Mouse (Mus musculus): ENCODE measurements around the gene Peg12. TPM values are rescaled to one million over a fixed set of nuclear protein-coding genes. Genes with fewer than 3 reads are reported as not detected.

Peg12 gene
- total and polyA plus RNA-seq, 3 experiments, result not detected

DNA sequence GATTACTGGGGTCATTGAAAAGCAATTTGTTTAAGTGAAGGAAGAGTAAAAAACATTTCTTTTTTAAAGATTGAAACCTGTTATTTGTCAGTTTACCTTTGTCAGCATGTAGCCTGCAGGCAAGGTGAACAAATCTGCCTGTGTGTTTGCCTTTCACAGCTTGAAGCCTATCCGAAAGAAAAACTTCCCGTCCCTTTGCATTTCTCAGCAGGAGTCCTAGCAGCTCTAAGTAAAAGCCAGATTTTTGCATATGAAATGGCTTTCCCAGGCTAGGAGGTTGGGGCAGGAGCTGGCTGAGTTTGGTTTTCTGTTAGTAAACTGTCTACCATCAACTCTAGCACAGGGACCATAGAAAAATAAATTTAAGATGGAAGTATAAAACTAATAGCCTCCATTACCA is 12.0 kb downstream of the Peg12 start:
- Histone ChIP-seq H3K4me2 (ENCODE audit: insufficient read depth, low read depth, poor library complexity, severe bottlenecking) (no peak overlapping the region), H3K27ac (ENCODE audit: insufficient read depth, low read depth) (no peak overlapping the region), H3K4me3 (replicated peaks in 1 of 3; ENCODE audit: low read depth in 2 of 3, low read length in 2 of 3, poor library complexity in 1 of 3) (no peak overlapping the region), H3K36me3 (replicated peaks in 1 of 2; ENCODE audit: control insufficient read depth in 1 of 2, insufficient read depth in 1 of 2, low read length in 1 of 2) (no peaks in the 10 kb centered on the region), H3K9ac (ENCODE audit: insufficient read depth, low read depth) (no peak overlapping the region), H3K27me3 (replicated peaks) (no peaks in the 10 kb centered on the region), H3K79me2 (replicated peaks; ENCODE audit: control insufficient read depth, extremely low read depth, insufficient read depth, poor library complexity, severe bottlenecking) (no peaks in the 10 kb centered on the region), H3K4me1 (ENCODE audit: control insufficient read depth in 1 of 2, insufficient read depth in 2 of 2) (no peaks in the 10 kb centered on the region), H3K9me3 (replicated peaks; ENCODE audit: low read length) (peaks cover 25% of the 10 kb centered on the region)
- dilution Hi-C loops (cut with MboI; ENCODE audit: extremely low pct_ligation_motif_present, extremely low pct_unique_long_range_greater_than_20kb, low sequenced_read_pairs), result no loop called here
- no peak for DNase-seq (ENCODE audit: extremely low read depth)
- in situ Hi-C loops (cut with MboI; ENCODE audit: low pct_ligation_motif_present, low pct_unique_long_range_greater_than_20kb, low sequenced_read_pairs), result no loop called here
- TF ChIP-seq SMC3 (IDR thresholded peaks at IDR 0.05; ENCODE audit: low read depth, low read length), result no peak
- no peak for TF ChIP-seq MEF2A (IDR thresholded peaks at IDR 0.05; ENCODE audit: borderline replicate concordance, low read depth, low read length)
- TF ChIP-seq NELFE (IDR thresholded peaks at IDR 0.05; ENCODE audit: low read depth, low read length), result no peak
- no peak for TF ChIP-seq ETS1 (conservative IDR thresholded peaks at IDR 0.05; ENCODE audit: low read depth, low read length)
- no peak for TF ChIP-seq MXI1 (IDR thresholded peaks at IDR 0.05; ENCODE audit: low read depth, low read length)
- no peak for TF ChIP-seq POLR2A (IDR thresholded peaks at IDR 0.05; ENCODE audit: low read depth, low read length)
- no peak for TF ChIP-seq RCOR1 (conservative IDR thresholded peaks at IDR 0.05; ENCODE audit: low read depth, low read length)
- no peak for TF ChIP-seq ZKSCAN1 (IDR thresholded peaks at IDR 0.05; ENCODE audit: borderline replicate concordance, low read depth, low read length)
- TF ChIP-seq CHD1 (IDR thresholded peaks at IDR 0.05; ENCODE audit: low read depth, low read length), result no peak
- TF ChIP-seq ZNF384 (IDR thresholded peaks at IDR 0.05; ENCODE audit: low read depth, low read length), result no peak
- TF ChIP-seq MYC (IDR thresholded peaks at IDR 0.05; ENCODE audit: low read depth, low read length), result no peak
- no peak for TF ChIP-seq POLR2AphosphoS2 (IDR thresholded peaks at IDR 0.05; ENCODE audit: low read depth, low read length)
- TF ChIP-seq ZC3H11A (IDR thresholded peaks at IDR 0.05; ENCODE audit: low read depth, low read length), result no peak
- TF ChIP-seq SIN3A (IDR thresholded peaks at IDR 0.05; ENCODE audit: low read length), result no peak

DNA sequence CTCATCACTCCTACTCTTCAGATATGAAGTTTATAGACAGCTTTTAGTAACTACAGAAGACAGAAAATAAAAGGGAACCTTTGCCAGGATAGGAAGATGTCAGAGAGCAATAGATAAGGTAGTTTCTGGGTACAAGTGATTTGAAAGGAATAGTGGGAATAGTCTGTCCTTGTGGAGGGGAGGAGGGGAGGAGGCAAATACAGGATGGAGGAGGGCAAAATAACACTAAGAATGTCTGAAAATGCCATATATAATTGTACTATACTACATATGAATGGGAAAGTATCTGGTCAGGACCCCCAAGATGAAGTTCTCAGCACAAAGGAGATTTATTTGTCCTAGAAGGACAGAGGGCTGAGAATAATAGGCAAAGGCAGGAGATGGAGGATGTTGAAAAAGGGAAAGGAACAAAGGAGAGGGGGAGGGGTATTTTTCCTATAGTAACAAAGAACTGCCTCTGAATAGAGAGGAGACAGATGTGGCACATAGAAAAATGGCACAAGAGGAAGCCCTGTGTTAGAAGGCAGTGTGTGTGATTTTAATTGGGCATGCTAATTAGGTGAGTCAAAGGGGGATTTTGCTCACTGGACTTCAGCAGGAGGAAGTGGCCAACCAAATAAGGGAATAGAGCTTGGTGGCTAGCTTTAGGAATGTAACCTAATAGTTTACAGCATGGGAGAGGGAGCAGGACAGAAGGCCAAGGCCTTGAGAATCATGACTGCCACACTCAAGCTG is 18.7 kb downstream of the Peg12 start:
- Histone ChIP-seq H3K9ac (ENCODE audit: insufficient read depth, low read depth) (no peak overlapping the region), H3K27ac (ENCODE audit: insufficient read depth, low read depth) (no peak overlapping the region), H3K27me3 (replicated peaks) (no peaks in the 10 kb centered on the region), H3K79me2 (replicated peaks; ENCODE audit: control insufficient read depth, extremely low read depth, insufficient read depth, poor library complexity, severe bottlenecking) (no peaks in the 10 kb centered on the region), H3K36me3 (replicated peaks in 1 of 2; ENCODE audit: control insufficient read depth in 1 of 2, insufficient read depth in 1 of 2, low read length in 1 of 2) (no peaks in the 10 kb centered on the region), H3K4me3 (replicated peaks in 1 of 3; ENCODE audit: low read depth in 2 of 3, low read length in 2 of 3, poor library complexity in 1 of 3) (no peak overlapping the region), H3K9me3 (replicated peaks; ENCODE audit: low read length) (peaks cover 23% of the 10 kb centered on the region), H3K4me2 (ENCODE audit: insufficient read depth, low read depth, poor library complexity, severe bottlenecking) (no peak overlapping the region), H3K4me1 (ENCODE audit: control insufficient read depth in 1 of 2, insufficient read depth in 2 of 2) (no peaks in the 10 kb centered on the region)
- in situ Hi-C loops (cut with MboI; ENCODE audit: low pct_ligation_motif_present, low pct_unique_long_range_greater_than_20kb, low sequenced_read_pairs) (no loop called here), dilution Hi-C loops (cut with MboI; ENCODE audit: extremely low pct_ligation_motif_present, extremely low pct_unique_long_range_greater_than_20kb, low sequenced_read_pairs) (no loop called here)
- DNase-seq (ENCODE audit: extremely low read depth), result no peak
- TF ChIP-seq EP300 (IDR thresholded peaks at IDR 0.05; ENCODE audit: low read length) (no peak), NRF1 (IDR thresholded peaks at IDR 0.05; ENCODE audit: low read depth, low read length) (no peak), TCF12 (IDR thresholded peaks at IDR 0.05; ENCODE audit: low read depth, low read length) (no peak), MEF2A (IDR thresholded peaks at IDR 0.05; ENCODE audit: borderline replicate concordance, low read depth, low read length) (no peak), E2F4 (IDR thresholded peaks at IDR 0.05; ENCODE audit: insufficient replicate concordance, low read depth, low read length) (no peak), POLR2AphosphoS2 (IDR thresholded peaks at IDR 0.05; ENCODE audit: low read depth, low read length) (no peak), ZKSCAN1 (IDR thresholded peaks at IDR 0.05; ENCODE audit: borderline replicate concordance, low read depth, low read length) (no peak), PAX5 (IDR thresholded peaks at IDR 0.05; ENCODE audit: low read length) (no peak), CHD1 (IDR thresholded peaks at IDR 0.05; ENCODE audit: low read depth, low read length) (no peak), IRF4 (IDR thresholded peaks at IDR 0.05; ENCODE audit: low read depth, low read length) (no peak), MYC (IDR thresholded peaks at IDR 0.05; ENCODE audit: low read depth, low read length) (no peak), HCFC1 (IDR thresholded peaks at IDR 0.05; ENCODE audit: low read depth, low read length) (no peak), USF1 (IDR thresholded peaks at IDR 0.05; ENCODE audit: low read depth, low read length) (no peak), SIN3A (IDR thresholded peaks at IDR 0.05; ENCODE audit: low read length) (no peak), POLR2A (IDR thresholded peaks at IDR 0.05; ENCODE audit: low read depth, low read length) (no peak), MXI1 (IDR thresholded peaks at IDR 0.05; ENCODE audit: low read depth, low read length) (no peak), ZMIZ1 (IDR thresholded peaks at IDR 0.05; ENCODE audit: low read depth, low read length) (no peak), MAFK (IDR thresholded peaks at IDR 0.05; ENCODE audit: insufficient replicate concordance, low read length) (no peak)
